Mouse (Mus musculus): ENCODE measurements around the gene Fnbp1. TPM values are rescaled to one million over a fixed set of nuclear protein-coding genes. Genes with fewer than 3 reads are reported as not detected.

The Fnbp1 gene
- total and polyA plus RNA-seq, 2 experiments from 2014 or later, result 22.1 to 30.7 TPM

- Histone ChIP-seq H3K9me3 (ENCODE audit: low read length) (no peaks in the 10 kb centered on the region), H3K27ac (ENCODE audit: low read depth, low read length) (no peak overlapping the region), H3K27me3 (ENCODE audit: insufficient read depth, low read length) (no peaks in the 10 kb centered on the region), H3K4me3 (ENCODE audit: low read depth, low read length) (no peak overlapping the region), H3K36me3 (ENCODE audit: insufficient read depth, low read length) (peaks cover 12% of the 10 kb centered on the region; the same call in 1 of the 2 replicates), H3K4me2 (ENCODE audit: low read depth, low read length, poor library complexity, severe bottlenecking) (no peak overlapping the region), H3K9ac (replicated peaks; ENCODE audit: low read length, poor library complexity, severe bottlenecking) (no peak overlapping the region), H3K4me1 (ENCODE audit: insufficient read depth, low read length) (peaks cover 3% of the 10 kb centered on the region; the same call in 1 of the 2 replicates)
- 72% methylated on average over 1 of the region's 1 CpGs for WGBS
- DNase-seq (ENCODE audit: low spot score) (no peak), ATAC-seq (ENCODE audit: low FRiP score) (no peak)
- no peak for TF ChIP-seq CTCF (IDR thresholded peaks at IDR 0.05)
Observed at GRCm38 (mm10) chr2:31144901-31145300, 3.1 kb upstream of the Fnbp1 start.

GRCm38 (mm10) chr2:31143768-31144695 lies 2.2 kb upstream of the Fnbp1 start:
- Histone ChIP-seq H3K27me3 (ENCODE audit: insufficient read depth, low read length) (no peaks in the 10 kb centered on the region), H3K27ac (ENCODE audit: low read depth, low read length) (no peak overlapping the region), H3K9me3 (ENCODE audit: low read length) (no peaks in the 10 kb centered on the region), H3K4me2 (ENCODE audit: low read depth, low read length, poor library complexity, severe bottlenecking) (no peak overlapping the region), H3K4me3 (ENCODE audit: low read depth, low read length) (no peak overlapping the region), H3K36me3 (ENCODE audit: insufficient read depth, low read length) (peaks cover 12% of the 10 kb centered on the region; the same call in 1 of the 2 replicates), H3K9ac (replicated peaks; ENCODE audit: low read length, poor library complexity, severe bottlenecking) (no peak overlapping the region), H3K4me1 (ENCODE audit: insufficient read depth, low read length) (peaks cover 3% of the 10 kb centered on the region; the same call in 1 of the 2 replicates)
- no peak for ATAC-seq (ENCODE audit: low FRiP score)
- WGBS, result 85% methylated on average over 16 of the region's 16 CpGs
- DNase-seq (ENCODE audit: low spot score), result no peak
- no peak for TF ChIP-seq CTCF (IDR thresholded peaks at IDR 0.05)

- ATAC-seq (ENCODE audit: low FRiP score), result no peak
- no peak overlapping the region for H3K4me3 ChIP-seq (ENCODE audit: low read depth, low read length)
- H3K27ac ChIP-seq (ENCODE audit: low read depth, low read length), result no peak overlapping the region
- 79% methylated on average over 6 of the region's 6 CpGs for WGBS
- no peak for DNase-seq (ENCODE audit: low spot score)
- no peak for TF ChIP-seq CTCF (IDR thresholded peaks at IDR 0.05)
- H3K4me2 ChIP-seq (ENCODE audit: low read depth, low read length, poor library complexity, severe bottlenecking), result no peak overlapping the region
- H3K9me3 ChIP-seq (ENCODE audit: low read length), result no peaks in the 10 kb centered on the region
- H3K9ac ChIP-seq (replicated peaks; ENCODE audit: low read length, poor library complexity, severe bottlenecking), result no peak overlapping the region
- H3K36me3 ChIP-seq (ENCODE audit: insufficient read depth, low read length), result peaks cover 12% of the 10 kb centered on the region; the same call in 1 of the 2 replicates
- peaks cover 3% of the 10 kb centered on the region; the same call in 1 of the 2 replicates for H3K4me1 ChIP-seq (ENCODE audit: insufficient read depth, low read length)
- no peaks in the 10 kb centered on the region for H3K27me3 ChIP-seq (ENCODE audit: insufficient read depth, low read length)
Observed at GRCm38 (mm10) chr2:31143326-31143725, 1.5 kb upstream of the Fnbp1 start.

GRCm38 (mm10) chr2:31142505-31142904 lies 697 bp upstream of the Fnbp1 start:
- 34% methylated on average over 3 of the region's 3 CpGs for WGBS
- H3K36me3 ChIP-seq (ENCODE audit: insufficient read depth, low read length), result peaks cover 8% of the 10 kb centered on the region; the same call in 1 of the 2 replicates
- no peak for DNase-seq (ENCODE audit: low spot score)
- peak; percentile 46 for TF ChIP-seq CTCF (IDR thresholded peaks at IDR 0.05)
- no peaks in the 10 kb centered on the region for H3K27me3 ChIP-seq (ENCODE audit: insufficient read depth, low read length)
- peak overlapping the region; percentile 84 for H3K27ac ChIP-seq (ENCODE audit: low read depth, low read length)
- peak overlapping the region; percentile 93 for H3K4me3 ChIP-seq (ENCODE audit: low read depth, low read length)
- H3K9ac ChIP-seq (replicated peaks; ENCODE audit: low read length, poor library complexity, severe bottlenecking), result peak overlapping the region; percentile 95
- ATAC-seq (ENCODE audit: low FRiP score), result no peak
- H3K4me2 ChIP-seq (ENCODE audit: low read depth, low read length, poor library complexity, severe bottlenecking), result peak overlapping the region; percentile 69
- H3K9me3 ChIP-seq (ENCODE audit: low read length), result no peaks in the 10 kb centered on the region
- H3K4me1 ChIP-seq (ENCODE audit: insufficient read depth, low read length), result peaks cover 3% of the 10 kb centered on the region; the same call in 1 of the 2 replicates

GRCm38 (mm10) chr2:31141074-31141866 lies 538 bp downstream of the Fnbp1 start:
- ATAC-seq (ENCODE audit: low FRiP score) (peak; percentile 50), DNase-seq (ENCODE audit: low spot score) (peak; percentile 42)
- Histone ChIP-seq H3K4me1 (ENCODE audit: insufficient read depth, low read length) (peaks cover 3% of the 10 kb centered on the region; the same call in 1 of the 2 replicates), H3K36me3 (ENCODE audit: insufficient read depth, low read length) (peaks cover 3% of the 10 kb centered on the region; the same call in 1 of the 2 replicates), H3K27me3 (ENCODE audit: insufficient read depth, low read length) (no peaks in the 10 kb centered on the region), H3K4me3 (ENCODE audit: low read depth, low read length) (peak overlapping the region; percentile 93), H3K4me2 (ENCODE audit: low read depth, low read length, poor library complexity, severe bottlenecking) (peak overlapping the region; percentile 69), H3K27ac (ENCODE audit: low read depth, low read length) (peak overlapping the region; percentile 84), H3K9me3 (ENCODE audit: low read length) (no peaks in the 10 kb centered on the region), H3K9ac (replicated peaks; ENCODE audit: low read length, poor library complexity, severe bottlenecking) (peak overlapping the region; percentile 95)
- TF ChIP-seq CTCF (IDR thresholded peaks at IDR 0.05), result no peak
- under 1% methylated on average over 73 of the region's 78 CpGs for WGBS

Measured in midbrain, postnatal 0 days (tissue).